Mouse (Mus musculus) forebrain, postnatal 0 days (tissue): Measurements from ENCODE around the gene Ppp1r2. TPM values are rescaled to one million over a fixed set of nuclear protein-coding genes. Genes with fewer than 3 reads are reported as not detected.
"Not testable (repeated sequence)": the region's sequence is repeated elsewhere in the genome, so short reads cannot be mapped to it uniquely, and the experiment has no call there.

ENCODE experiments used
- ATAC-seq: fragments of 200-750 bp; cut with Nextera tagmentation; 2 replicates; pipeline ENCODE4 v1.8.0; 2017; ENCODE audit warnings: mild to moderate bottlenecking, moderate library complexity
- DNase-seq: peaks from one replicate; pipeline ENCODE4 v3.0.0-alpha.2; 2015
- H3K27ac ChIP-seq: fragments of 300-500 bp; sonication (generic); 2 replicates; pipeline ENCODE4 v1.5.1; 2014; ENCODE audit warnings: low read depth, mild to moderate bottlenecking, antibody characterized with exemption, low read length, moderate library complexity, mixed read lengths
- H3K27me3 ChIP-seq: fragments of 300-500 bp; sonication (generic); 2 replicates; pipeline ENCODE4 v1.6.1; 2014; ENCODE audit warnings: mild to moderate bottlenecking, low read length, mixed read lengths; ENCODE audit not compliant: insufficient read depth
- H3K36me3 ChIP-seq: fragments of 300-500 bp; sonication (generic); 2 replicates; pipeline ENCODE4 v1.6.1; 2014; ENCODE audit warnings: mild to moderate bottlenecking, moderate library complexity; ENCODE audit not compliant: insufficient read depth
- H3K4me1 ChIP-seq: fragments of 300-500 bp; sonication (generic); 2 replicates; pipeline ENCODE4 v1.6.1; 2014; ENCODE audit warnings: antibody characterized with exemption; ENCODE audit not compliant: insufficient read depth
- H3K4me2 ChIP-seq: fragments of 300-500 bp; sonication (generic); 2 replicates; pipeline ENCODE4 v1.6.1; 2014; ENCODE audit warnings: low read depth, mild to moderate bottlenecking, moderate library complexity
- H3K4me3 ChIP-seq: fragments of 300-500 bp; sonication (generic); 2 replicates; pipeline ENCODE4 v1.5.1; 2014; ENCODE audit warnings: low read depth, low read length, mixed read lengths
- H3K9ac ChIP-seq: fragments of 300-500 bp; sonication (generic); 2 replicates; pipeline ENCODE4 v1.6.1; 2014; ENCODE audit warnings: mild to moderate bottlenecking
- H3K9me3 ChIP-seq: fragments of 300-500 bp; sonication (generic); 2 replicates; pipeline ENCODE4 v1.6.1; 2016; ENCODE audit warnings: low read length
- CTCF ChIP-seq: sonication (generic); IDR thresholded peaks from 2 replicates; pipeline ENCODE4 v1.5.1; 2016; ENCODE audit warnings: antibody characterized with exemption, control low read depth, low read depth
- WGBS: fragments of 180-500 bp; shearing (Covaris S2); extraction: QIAGEN DNeasy Blood & Tissue Kit; methylation state at CpG from one replicate; pipeline ENCODE4 v1.1.7; 2014; 5-methylcytosine and 5-hydroxymethylcytosine counted together
- polyA plus RNA-seq: library from polyadenylated mRNA; unstranded; fragments of >200 nt; fragmentation: Nextera tagmentation; extraction: Ambion mirVana; gene quantifications from 2 replicates; pipeline ENCODE4 v1.2.1, GENCODE M21; 2015
- total RNA-seq: library from RNA; depleted of rRNA; stranded (reverse); fragments of >200 nt; gene quantifications from 2 replicates; pipeline ENCODE4 v1.2.3, GENCODE M21; 2014; rRNA removed

Ppp1r2 gene
- total RNA-seq, result 64.9 and 75.5 TPM in 2 replicates
- polyA plus RNA-seq, result 84.9 and 101 TPM in 2 replicates

DNA sequence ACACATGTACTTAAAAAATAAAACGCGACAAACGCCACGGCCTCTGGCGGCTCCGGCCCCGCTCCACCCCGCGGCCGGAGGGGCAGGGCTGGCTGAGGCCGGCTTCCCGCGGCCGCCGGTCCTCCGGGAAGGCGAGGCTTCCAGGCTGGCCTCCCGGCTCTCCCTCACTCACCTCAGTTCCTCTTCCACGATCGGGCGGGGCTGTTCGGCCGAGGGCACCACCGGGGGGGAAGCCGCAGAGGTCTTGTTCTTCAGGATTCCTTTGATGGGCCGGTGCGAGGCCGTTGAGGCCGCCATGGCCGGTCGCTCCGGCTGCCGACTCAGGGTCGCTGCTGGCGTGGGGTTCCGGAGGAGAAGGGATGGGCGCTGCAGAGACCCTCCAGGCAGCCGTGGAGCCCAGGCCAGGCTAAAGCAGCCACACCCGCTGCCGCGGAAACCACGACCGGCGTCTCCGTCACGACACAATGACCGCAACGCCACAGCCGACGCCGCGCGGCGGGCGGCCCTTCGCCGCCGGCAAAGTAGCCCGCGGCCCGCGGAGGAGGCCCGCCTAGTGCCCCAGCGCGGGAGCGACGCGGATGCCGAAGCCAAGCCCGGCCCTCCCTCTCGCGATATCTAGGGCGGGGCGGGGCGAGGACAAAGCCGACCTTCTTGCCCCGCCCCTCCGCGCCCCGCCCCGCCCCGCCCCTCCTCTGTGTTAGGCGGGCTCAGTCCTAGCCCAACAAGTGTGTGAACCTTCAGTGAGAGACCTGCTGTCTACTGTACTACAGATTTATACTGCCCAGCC lies at the start of gene Ppp1r2:
Gene Ppp1r2, minus strand, starts transcription at position 604 of the 787 bp plus-strand sequence.
- peak within 1 kb of the TSS; percentile 90 for H3K9ac ChIP-seq
- H3K27me3 ChIP-seq, result no peaks in the 10 kb centered on the region
- no peaks in the 10 kb centered on the region for H3K36me3 ChIP-seq
- DNase-seq, result peak; percentile 94
- no peaks in the 10 kb centered on the region for H3K9me3 ChIP-seq
- H3K4me3 ChIP-seq, result peak within 1 kb of the TSS; percentile 96
- peak within 1 kb of the TSS; percentile 70 for H3K27ac ChIP-seq
- peak; percentile 36; the same call in 1 of the 2 replicates for TF ChIP-seq CTCF
- H3K4me2 ChIP-seq, result peak within 1 kb of the TSS; percentile 62
- peaks cover 22% of the 10 kb centered on the region for H3K4me1 ChIP-seq
- 2% methylated on average over 80 of the region's 83 CpGs for WGBS
- peak; percentile 98 for ATAC-seq

- no peaks in the 10 kb centered on the region for H3K4me1 ChIP-seq
- no peaks in the 10 kb centered on the region for H3K27me3 ChIP-seq
- 34% methylated on average over 4 of the region's 4 CpGs for WGBS
- no peak for TF ChIP-seq CTCF
- H3K9ac ChIP-seq, result no peak overlapping the region
- H3K36me3 ChIP-seq, result no peaks in the 10 kb centered on the region
- no peak overlapping the region for H3K27ac ChIP-seq
- no peaks in the 10 kb centered on the region for H3K9me3 ChIP-seq
- no peak overlapping the region for H3K4me2 ChIP-seq
- H3K4me3 ChIP-seq, result no peak overlapping the region
- ATAC-seq (no peak), DNase-seq (no peak)
These were observed 46.4 kb upstream of the Ppp1r2 start for GRCm38 (mm10) chr16:31321501-31321900.

DNA sequence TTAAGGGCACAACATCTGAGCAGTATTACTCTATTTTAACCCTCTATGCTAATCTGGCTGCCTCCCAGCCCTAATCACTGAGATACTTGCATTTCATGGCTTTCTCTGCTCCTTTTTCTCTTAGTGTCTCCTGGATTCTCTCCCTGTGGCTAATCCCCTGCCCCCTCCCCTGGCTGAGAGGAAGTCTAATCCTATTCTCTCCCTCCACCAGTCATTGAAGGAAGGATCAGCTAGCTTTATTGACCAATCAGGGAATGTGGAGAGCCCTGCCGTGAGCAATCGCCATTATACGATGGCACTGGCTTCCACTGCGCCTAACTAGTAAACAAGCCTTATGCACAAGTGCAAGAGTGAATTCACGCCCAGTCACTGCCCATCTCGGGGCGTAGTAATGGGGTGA lies 45.9 kb upstream of the Ppp1r2 start:
- H3K36me3 ChIP-seq, result no peaks in the 10 kb centered on the region
- H3K4me1 ChIP-seq, result no peaks in the 10 kb centered on the region
- 33% methylated on average over 7 of the region's 7 CpGs for WGBS
- no peak for DNase-seq
- H3K9me3 ChIP-seq, result no peaks in the 10 kb centered on the region
- H3K27ac ChIP-seq, result no peak overlapping the region
- no peak overlapping the region for H3K4me3 ChIP-seq
- no peaks in the 10 kb centered on the region for H3K27me3 ChIP-seq
- no peak for ATAC-seq
- H3K9ac ChIP-seq, result no peak overlapping the region
- no peak overlapping the region for H3K4me2 ChIP-seq
- TF ChIP-seq CTCF, result no peak

- not testable (repeated sequence) for H3K9me3 ChIP-seq, H3K9ac ChIP-seq, H3K27ac ChIP-seq, H3K27me3 ChIP-seq, H3K4me2 ChIP-seq, ATAC-seq, H3K4me3 ChIP-seq, H3K4me1 ChIP-seq, DNase-seq, H3K36me3 ChIP-seq
- 79% methylated on average over 3 of the region's 3 CpGs for WGBS
These were observed 44.6 kb upstream of the Ppp1r2 start for GRCm38 (mm10) chr16:31319723-31320122.

- no peak for TF ChIP-seq CTCF
- H3K36me3 ChIP-seq, result no peaks in the 10 kb centered on the region
- H3K27me3 ChIP-seq, result no peaks in the 10 kb centered on the region
- WGBS, result 63% methylated on average over 4 of the region's 4 CpGs
- DNase-seq (no peak), ATAC-seq (no peak)
- H3K9ac ChIP-seq, result no peak overlapping the region
- no peaks in the 10 kb centered on the region for H3K9me3 ChIP-seq
- H3K27ac ChIP-seq, result no peak overlapping the region
- no peak overlapping the region for H3K4me3 ChIP-seq
- no peak overlapping the region for H3K4me2 ChIP-seq
- H3K4me1 ChIP-seq, result no peaks in the 10 kb centered on the region
These were observed 44.2 kb upstream of the Ppp1r2 start for GRCm38 (mm10) chr16:31319316-31319715.

DNA sequence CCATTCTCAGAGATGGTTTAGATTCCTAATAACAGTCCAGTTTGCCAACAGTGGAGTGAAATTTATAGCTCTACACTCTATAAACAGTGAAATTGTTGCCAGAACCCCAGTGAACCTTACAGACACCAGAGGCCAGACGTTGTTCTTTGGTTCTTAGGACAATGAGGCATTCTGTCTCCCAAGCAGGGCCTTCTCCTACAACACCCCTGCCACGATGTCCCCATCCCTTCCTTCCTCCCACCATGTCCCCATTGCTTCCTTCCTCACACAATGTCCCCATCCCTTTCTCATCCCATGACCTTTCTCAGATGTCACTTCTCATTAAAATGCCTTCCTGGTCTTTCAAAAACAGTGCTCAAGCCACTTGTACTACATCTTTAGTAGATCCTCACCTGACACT lies 43.3 kb upstream of the Ppp1r2 start:
- H3K27me3 ChIP-seq, result no peaks in the 10 kb centered on the region
- H3K9ac ChIP-seq, result no peak overlapping the region
- H3K27ac ChIP-seq, result no peak overlapping the region
- H3K36me3 ChIP-seq, result no peaks in the 10 kb centered on the region
- H3K4me2 ChIP-seq, result no peak overlapping the region
- DNase-seq, result no peak
- H3K4me1 ChIP-seq, result no peaks in the 10 kb centered on the region
- no peak overlapping the region for H3K4me3 ChIP-seq
- no peaks in the 10 kb centered on the region for H3K9me3 ChIP-seq
- TF ChIP-seq CTCF, result no peak
- WGBS, result 67% methylated on average over 2 of the region's 2 CpGs
- ATAC-seq, result no peak

DNA sequence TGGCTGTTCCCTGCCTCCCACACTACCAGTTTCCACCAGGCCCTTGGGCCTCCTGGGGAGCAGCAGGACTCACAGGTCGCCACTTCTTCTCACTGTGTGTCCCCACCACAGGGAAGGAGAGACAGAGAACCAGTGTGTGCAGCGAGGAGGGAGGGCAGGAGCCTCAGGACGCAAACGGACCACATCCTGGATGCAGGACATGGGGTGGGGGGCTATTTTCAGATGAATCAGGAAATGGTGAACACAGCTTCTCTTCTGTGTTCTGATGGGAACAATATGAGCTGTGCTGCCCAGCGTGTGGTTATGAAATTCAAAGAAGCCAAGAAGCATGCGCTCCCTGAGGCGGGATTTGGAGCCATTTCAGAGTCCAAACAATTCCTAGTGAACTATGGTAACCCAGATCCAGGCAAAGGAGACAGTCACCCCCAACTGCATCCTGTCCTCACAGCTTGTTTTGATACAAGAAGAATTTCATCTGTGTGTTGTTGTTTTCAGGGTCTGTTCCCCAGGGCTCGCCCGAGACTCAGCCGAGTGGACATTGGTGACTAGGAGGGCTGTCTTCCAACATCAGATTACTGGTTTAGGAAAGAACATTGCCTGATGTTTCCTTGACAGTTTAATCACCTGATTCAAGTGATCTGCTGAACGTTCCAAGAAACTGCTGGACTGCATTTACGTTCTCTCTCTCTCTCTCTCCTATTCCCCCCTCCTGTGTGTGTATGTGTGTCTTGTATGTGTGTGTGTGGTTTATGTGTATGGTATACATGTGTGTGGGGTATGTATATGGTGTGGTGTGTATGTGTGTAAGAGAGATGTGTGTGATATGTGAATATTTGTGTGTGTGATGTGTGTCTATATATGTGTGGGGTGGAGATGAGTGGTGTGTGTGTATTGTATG lies 41.4 kb upstream of the Ppp1r2 start:
- H3K4me1 ChIP-seq, H3K27ac ChIP-seq, H3K9me3 ChIP-seq, H3K4me3 ChIP-seq, DNase-seq, H3K36me3 ChIP-seq, ATAC-seq, H3K4me2 ChIP-seq, H3K9ac ChIP-seq, H3K27me3 ChIP-seq: not testable (repeated sequence)
- 59% methylated on average over 12 of the region's 12 CpGs for WGBS
